Mouse (Mus musculus) megakaryocyte, embryonic 14.5 days (primary cell): Measurements from ENCODE around the gene Ptn.

Experiments used
- FLI1 ChIP-seq: IDR thresholded peaks from 2 replicates; pipeline ENCODE4 v1.6.1; 2012; ENCODE audit warnings: low read length, inconsistent platforms, mixed read lengths
- GATA1 ChIP-seq: IDR thresholded peaks from 3 replicates; pipeline ENCODE4 v1.6.1; 2012; ENCODE audit warnings: mixed read lengths, low read length, inconsistent platforms, borderline replicate concordance

- TF ChIP-seq FLI1 (no peak), GATA1 (no peak)
These were observed 81.9 kb downstream of the Ptn start for GRCm38 (mm10) chr6:36728079-36728478.
